Mouse (Mus musculus): ENCODE results near the gene Sarnp. TPM values are rescaled to one million over a fixed set of nuclear protein-coding genes. Genes with fewer than 3 reads are reported as not detected.

Gene Sarnp
- polyA plus RNA-seq, 1 experiment from 2014 or later: 204 TPM

- no peaks in the 10 kb centered on the region for H3K9me3 ChIP-seq (replicated peaks)
- no peak overlapping the region for H3K27ac ChIP-seq
- H3K36me3 ChIP-seq: peaks cover 24% of the 10 kb centered on the region
- no peak overlapping the region for H3K4me2 ChIP-seq (replicated peaks)
- 89% methylated on average over 16 of the region's 16 CpGs for WGBS
- no peak overlapping the region for H3K4me3 ChIP-seq
- ATAC-seq (ENCODE audit: low FRiP score): no peak
- H3K4me1 ChIP-seq: peaks cover 23% of the 10 kb centered on the region
- H3K27me3 ChIP-seq: no peaks in the 10 kb centered on the region
- H3K9ac ChIP-seq: peak overlapping the region; percentile 9; the same call in 1 of the 2 replicates
Measured at GRCm38 (mm10) chr10:128801981-128802495, 15.1 kb upstream of the Sarnp start.

- no peaks in the 10 kb centered on the region for H3K9me3 ChIP-seq (replicated peaks)
- peaks cover 33% of the 10 kb centered on the region for H3K4me1 ChIP-seq
- H3K4me2 ChIP-seq (replicated peaks): peak overlapping the region; percentile 65
- peaks cover 23% of the 10 kb centered on the region for H3K36me3 ChIP-seq
- H3K27me3 ChIP-seq: no peaks in the 10 kb centered on the region
- H3K27ac ChIP-seq: no peak overlapping the region
- H3K9ac ChIP-seq: 0 out of 2 replicates have a peak overlapping the region, but pooled peaks have one; percentile 33
- no peak for ATAC-seq (ENCODE audit: low FRiP score)
- WGBS: 62% methylated on average over 4 of the region's 4 CpGs
- peak overlapping the region; percentile 79; the same call in 1 of the 2 replicates for H3K4me3 ChIP-seq
Measured at GRCm38 (mm10) chr10:128802956-128803355, 14.2 kb upstream of the Sarnp start.

GRCm38 (mm10) chr10:128803361-128803760, 13.8 kb upstream of the Sarnp start:
- Histone ChIP-seq H3K4me1 (peaks cover 37% of the 10 kb centered on the region), H3K36me3 (peaks cover 24% of the 10 kb centered on the region), H3K27me3 (no peaks in the 10 kb centered on the region), H3K4me3 (peak overlapping the region; percentile 79), H3K9me3 (replicated peaks) (no peaks in the 10 kb centered on the region), H3K27ac (peak overlapping the region; percentile 97; the same call in 1 of the 2 replicates), H3K9ac (peak overlapping the region; percentile 89), H3K4me2 (replicated peaks) (peak overlapping the region; percentile 65)
- ATAC-seq (ENCODE audit: low FRiP score): no peak
- WGBS: 16% methylated on average over 6 of the region's 6 CpGs

- 1% methylated on average over 14 of the region's 14 CpGs for WGBS
- Histone ChIP-seq H3K4me3 (peak within 1 kb of the TSS; percentile 79), H3K36me3 (peaks cover 24% of the 10 kb centered on the region), H3K27me3 (no peaks in the 10 kb centered on the region), H3K27ac (peak within 1 kb of the TSS; percentile 97), H3K4me2 (replicated peaks) (peak within 1 kb of the TSS; percentile 65), H3K4me1 (peaks cover 41% of the 10 kb centered on the region), H3K9ac (peak within 1 kb of the TSS; percentile 89), H3K9me3 (replicated peaks) (no peaks in the 10 kb centered on the region)
- ATAC-seq (ENCODE audit: low FRiP score): peak; percentile 20
Measured at GRCm38 (mm10) chr10:128803771-128804270, 13.3 kb upstream of the Sarnp start, which contains the start of gene Dnajc14. Gene Dnajc14, plus strand, starts transcription at chr10:128804062.

- Histone ChIP-seq H3K4me1 (peaks cover 48% of the 10 kb centered on the region), H3K36me3 (peaks cover 24% of the 10 kb centered on the region), H3K4me2 (replicated peaks) (peak within 1 kb of the TSS; percentile 65)
Measured at GRCm38 (mm10) chr10:128804271-128805091, 12.7 kb upstream of the Sarnp start, which contains the start of gene Tmem198b. Gene Tmem198b, minus strand, starts transcription at chr10:128804370.

GRCm38 (mm10) chr10:128805092-128806000, 11.8 kb upstream of the Sarnp start:
- Histone ChIP-seq H3K27me3 (no peaks in the 10 kb centered on the region), H3K4me3 (peak overlapping the region; percentile 79), H3K27ac (peak overlapping the region; percentile 97), H3K36me3 (peaks cover 20% of the 10 kb centered on the region), H3K9me3 (replicated peaks) (no peaks in the 10 kb centered on the region), H3K4me2 (replicated peaks) (peak overlapping the region; percentile 65), H3K9ac (peak overlapping the region; percentile 89), H3K4me1 (peaks cover 51% of the 10 kb centered on the region)
- peak; percentile 92 for ATAC-seq (ENCODE audit: low FRiP score)
- under 1% methylated on average over 69 of the region's 70 CpGs for WGBS

More at GRCm38 (mm10) chr10:128804271-128805091, 12.7 kb upstream of the Sarnp start, which contains the start of gene Tmem198b:
- no peaks in the 10 kb centered on the region for H3K27me3 ChIP-seq
- peak within 1 kb of the TSS; percentile 89 for H3K9ac ChIP-seq
- peak within 1 kb of the TSS; percentile 79 for H3K4me3 ChIP-seq
- no peaks in the 10 kb centered on the region for H3K9me3 ChIP-seq (replicated peaks)
- WGBS: under 1% methylated on average over 26 of the region's 28 CpGs
- H3K27ac ChIP-seq: peak within 1 kb of the TSS; percentile 97
- ATAC-seq (ENCODE audit: low FRiP score): peak; percentile 79

- WGBS: 56% methylated on average over 6 of the region's 6 CpGs
- H3K4me1 ChIP-seq: peaks cover 51% of the 10 kb centered on the region
- peak overlapping the region; percentile 65 for H3K4me2 ChIP-seq (replicated peaks)
- peak overlapping the region; percentile 79 for H3K4me3 ChIP-seq
- H3K9ac ChIP-seq: peak overlapping the region; percentile 61
- no peaks in the 10 kb centered on the region for H3K9me3 ChIP-seq (replicated peaks)
- no peak for ATAC-seq (ENCODE audit: low FRiP score)
- 0 out of 2 replicates have a peak overlapping the region, but pooled peaks have one; percentile 97 for H3K27ac ChIP-seq
- H3K27me3 ChIP-seq: no peaks in the 10 kb centered on the region
- peaks cover 16% of the 10 kb centered on the region for H3K36me3 ChIP-seq
Measured at GRCm38 (mm10) chr10:128806086-128806485, 11.0 kb upstream of the Sarnp start.

GRCm38 (mm10) chr10:128807018-128807417, 10.1 kb upstream of the Sarnp start:
- Histone ChIP-seq H3K4me2 (replicated peaks) (peak overlapping the region; percentile 65), H3K27ac (no peak overlapping the region), H3K9me3 (replicated peaks) (no peaks in the 10 kb centered on the region), H3K4me1 (peaks cover 51% of the 10 kb centered on the region), H3K27me3 (no peaks in the 10 kb centered on the region), H3K4me3 (peak overlapping the region; percentile 79), H3K9ac (peak overlapping the region; percentile 61), H3K36me3 (peaks cover 13% of the 10 kb centered on the region)
- WGBS: 95% methylated on average over 8 of the region's 8 CpGs
- ATAC-seq (ENCODE audit: low FRiP score): no peak

- H3K27me3 ChIP-seq: no peaks in the 10 kb centered on the region
- H3K4me2 ChIP-seq (replicated peaks): no peak overlapping the region
- no peak for ATAC-seq (ENCODE audit: low FRiP score)
- no peak overlapping the region for H3K27ac ChIP-seq
- no peaks in the 10 kb centered on the region for H3K9me3 ChIP-seq (replicated peaks)
- no peak overlapping the region for H3K9ac ChIP-seq
- H3K4me1 ChIP-seq: peaks cover 18% of the 10 kb centered on the region
- WGBS: 91% methylated on average over 4 of the region's 4 CpGs
- no peak overlapping the region for H3K4me3 ChIP-seq
- H3K36me3 ChIP-seq: peaks cover 49% of the 10 kb centered on the region
Measured at GRCm38 (mm10) chr10:128820217-128820616, 3.1 kb downstream of the Sarnp start.

- Histone ChIP-seq H3K4me3 (peak within 1 kb of the TSS; percentile 81), H3K36me3 (peaks cover 42% of the 10 kb centered on the region), H3K27me3 (no peaks in the 10 kb centered on the region), H3K9me3 (replicated peaks) (no peaks in the 10 kb centered on the region), H3K27ac (peak within 1 kb of the TSS; percentile 62; the same call in 1 of the 2 replicates), H3K4me1 (peaks cover 18% of the 10 kb centered on the region), H3K9ac (peak within 1 kb of the TSS; percentile 77), H3K4me2 (replicated peaks) (peak within 1 kb of the TSS; percentile 75)
- ATAC-seq (ENCODE audit: low FRiP score): peak; percentile 100
- WGBS: under 1% methylated on average over 46 of the region's 46 CpGs
Measured at GRCm38 (mm10) chr10:128821358-128822056, 4.4 kb downstream of the Sarnp start, which contains the start of gene Ormdl2. Gene Ormdl2, minus strand, starts transcription at chr10:128821645.

- peak overlapping the region; percentile 62; the same call in 1 of the 2 replicates for H3K27ac ChIP-seq
- WGBS: 6% methylated on average over 13 of the region's 13 CpGs
Measured at GRCm38 (mm10) chr10:128822135-128822534, 5.0 kb downstream of the Sarnp start.

More at GRCm38 (mm10) chr10:128822135-128822534, 5.0 kb downstream of the Sarnp start:
- peak overlapping the region; percentile 75 for H3K4me2 ChIP-seq (replicated peaks)
- ATAC-seq (ENCODE audit: low FRiP score): 0 out of 2 replicates have a peak, but pooled peaks have one; percentile 4
- H3K9me3 ChIP-seq (replicated peaks): no peaks in the 10 kb centered on the region
- peak overlapping the region; percentile 77 for H3K9ac ChIP-seq
- H3K36me3 ChIP-seq: peaks cover 37% of the 10 kb centered on the region
- H3K4me3 ChIP-seq: peak overlapping the region; percentile 81
- peaks cover 18% of the 10 kb centered on the region for H3K4me1 ChIP-seq
- H3K27me3 ChIP-seq: no peaks in the 10 kb centered on the region
